In genomic region chr10:127617294-127617693, GRCm38 (mm10) we compare ENCODE assay signal across 8 mouse cellular contexts. TPM values are rescaled to one million over a fixed set of nuclear protein-coding genes. Genes with fewer than 3 reads are reported as not detected.
DNase-seq lines count a peak whose midpoint lies in the region; ATAC-seq lines count a peak whose summit lies in the region.

No protein-coding gene starts in this region.

- no peaks in the 10 kb centered on the region for H3K9me3 ChIP-seq in megakaryocyte, embryonic 14.5 days
- no peaks in the 10 kb centered on the region for H3K9me3 ChIP-seq in limb, embryonic 11.5 days (ENCODE audit: control insufficient read depth, low read length)
- H3K9me3 ChIP-seq in stomach, embryonic 16.5 days (replicated peaks; ENCODE audit: control insufficient read depth, low read length): no peaks in the 10 kb centered on the region

- H3K27ac ChIP-seq in limb, embryonic 11.5 days (replicated peaks; ENCODE audit: low read depth, low read length): no peak overlapping the region; the same call in 1 of the 2 replicates
- peak overlapping the region; percentile 22; the same call in 1 of the 2 replicates for H3K27ac ChIP-seq in stomach, embryonic 16.5 days (ENCODE audit: low read length)

- WGBS in limb, embryonic 11.5 days: 61% methylated on average over 4 of the region's 4 CpGs
- WGBS in stomach, embryonic 16.5 days: 42% methylated on average over 4 of the region's 4 CpGs

- H3K4me2 ChIP-seq in limb, embryonic 11.5 days (ENCODE audit: low read depth, severe bottlenecking): peak overlapping the region; percentile 22
- H3K4me2 ChIP-seq in stomach, embryonic 16.5 days (ENCODE audit: low read depth, low read length): 0 out of 2 replicates have a peak overlapping the region, but pooled peaks have one; percentile 96

- peaks cover 46% of the 10 kb centered on the region for H3K4me1 ChIP-seq in megakaryocyte, embryonic 14.5 days
- H3K4me1 ChIP-seq in limb, embryonic 11.5 days (ENCODE audit: control insufficient read depth, insufficient read depth, low read length): peaks cover 60% of the 10 kb centered on the region
- H3K4me1 ChIP-seq in stomach, embryonic 16.5 days (ENCODE audit: control insufficient read depth, insufficient read depth, low read length): peaks cover 69% of the 10 kb centered on the region

- peak overlapping the region; percentile 35 for H3K4me3 ChIP-seq in megakaryocyte, embryonic 14.5 days (replicated peaks)
- H3K4me3 ChIP-seq in limb, embryonic 11.5 days (ENCODE audit: low read depth, low read length): no peak overlapping the region
- no peak overlapping the region for H3K4me3 ChIP-seq in stomach, embryonic 16.5 days (replicated peaks; ENCODE audit: low read length)

- H3K36me3 ChIP-seq in megakaryocyte, embryonic 14.5 days (replicated peaks; ENCODE audit: low read length): no peaks in the 10 kb centered on the region
- H3K36me3 ChIP-seq in limb, embryonic 11.5 days (ENCODE audit: control insufficient read depth, insufficient read depth, low read length): peaks cover 2% of the 10 kb centered on the region; the same call in 1 of the 2 replicates
- no peaks in the 10 kb centered on the region for H3K36me3 ChIP-seq in stomach, embryonic 16.5 days (ENCODE audit: control insufficient read depth, insufficient read depth, low read length)

- 0 out of 2 replicates have a peak overlapping the region, but pooled peaks have one; percentile 27 for H3K9ac ChIP-seq in limb, embryonic 11.5 days (ENCODE audit: low read length)
- H3K9ac ChIP-seq in stomach, embryonic 16.5 days (ENCODE audit: low read length): peak overlapping the region; percentile 54

- peaks cover 95% of the 10 kb centered on the region for H3K27me3 ChIP-seq in megakaryocyte, embryonic 14.5 days (replicated peaks)
- H3K27me3 ChIP-seq in limb, embryonic 11.5 days (ENCODE audit: control insufficient read depth, insufficient read depth, low read length): no peaks in the 10 kb centered on the region
- H3K27me3 ChIP-seq in stomach, embryonic 16.5 days (ENCODE audit: control insufficient read depth, insufficient read depth, low read length): no peaks in the 10 kb centered on the region

- DNase-seq in heart, adult 11 months: peak; percentile 93
- no peak for DNase-seq in heart, adult 8-10 months (ENCODE audit: low spot score)
- no peak for DNase-seq in limb, embryonic 11.5 days (ENCODE audit: low spot score)
- DNase-seq in testis, postnatal 10 days (ENCODE audit: low spot score): no peak

- no peak for ATAC-seq in megakaryocyte, adult 5-6 weeks (ENCODE audit: poor library complexity, severe bottlenecking)
- no peak for ATAC-seq in limb, embryonic 11.5 days (ENCODE audit: insufficient number of reproducible peaks, low FRiP score, low TSS enrichment, low read depth)
- no peak for ATAC-seq in stomach, embryonic 16.5 days (ENCODE audit: insufficient read depth, low FRiP score)
- ATAC-seq in frontal cortex, adult (ENCODE audit: low TSS enrichment): no peak

RNA-seq across cellular contexts. Expression of gene Lrp1, which starts 3.7 kb away (rescaled TPM):
- total RNA-seq in heart, adult 8-10 months (2022): 10 to 100 TPM; 64.0 to 88.9 (median 74.0) TPM
- polyA plus RNA-seq in megakaryocyte, embryonic 14.5 days (2012; ENCODE audit: insufficient read depth, low replicate concordance): 10.2 and 208 TPM in 2 replicates
- 85.5 and 104 TPM in 2 replicates for total RNA-seq in megakaryocyte, adult 5-6 weeks (2015)
- 62.4 and 72.2 TPM in 2 replicates for total RNA-seq in megakaryocyte, adult 5-6 weeks (2017)
- polyA plus RNA-seq in limb, embryonic 11.5 days (2014; fragmentation: Nextera tagmentation; extraction: Ambion mirVana): 57.6 and 63.2 TPM in 2 replicates
- polyA plus RNA-seq in stomach, embryonic 16.5 days (2015; fragmentation: Nextera tagmentation; extraction: Ambion mirVana): 95.6 and 102 TPM in 2 replicates

RNA-seq across cellular contexts. Expression of gene Stat6, which starts 25.5 kb away (rescaled TPM):
- total RNA-seq in heart, adult 8-10 months (2022): 10 to 100 TPM; 38.4 to 43.7 (median 43.2) TPM
- 33.8 and 70.6 TPM in 2 replicates for polyA plus RNA-seq in megakaryocyte, embryonic 14.5 days (2012; ENCODE audit: insufficient read depth, low replicate concordance)
- total RNA-seq in megakaryocyte, adult 5-6 weeks (2015): 82.5 and 89.6 TPM in 2 replicates
- total RNA-seq in megakaryocyte, adult 5-6 weeks (2017): 120 and 128 TPM in 2 replicates
- polyA plus RNA-seq in limb, embryonic 11.5 days (2014; fragmentation: Nextera tagmentation; extraction: Ambion mirVana): 5.7 and 7.2 TPM in 2 replicates
- polyA plus RNA-seq in stomach, embryonic 16.5 days (2015; fragmentation: Nextera tagmentation; extraction: Ambion mirVana): 49.7 and 60.3 TPM in 2 replicates

RNA-seq across cellular contexts. Expression of gene Nemp1, which starts 49.4 kb away (rescaled TPM):
- 1 to 10 TPM; 3.0 to 5.1 (median 3.6) TPM for total RNA-seq in heart, adult 8-10 months (2022)
- polyA plus RNA-seq in megakaryocyte, embryonic 14.5 days (2012; ENCODE audit: insufficient read depth, low replicate concordance): 1.5 TPM in 1 of 2 replicates, not detected in the other
- total RNA-seq in megakaryocyte, adult 5-6 weeks (2015): 15.2 and 18.4 TPM in 2 replicates
- 17.0 and 17.5 TPM in 2 replicates for total RNA-seq in megakaryocyte, adult 5-6 weeks (2017)
- polyA plus RNA-seq in limb, embryonic 11.5 days (2014; fragmentation: Nextera tagmentation; extraction: Ambion mirVana): 12.5 and 15.0 TPM in 2 replicates
- polyA plus RNA-seq in stomach, embryonic 16.5 days (2015; fragmentation: Nextera tagmentation; extraction: Ambion mirVana): 8.8 and 10.0 TPM in 2 replicates

RNA-seq across cellular contexts. Expression of gene Nab2, which starts 51.1 kb away (rescaled TPM):
- total RNA-seq in heart, adult 8-10 months (2022): 10 to 100 TPM in 1 of 4 experiments, 1 to 10 TPM in 3; 5.0 to 10.3 (median 6.6) TPM
- polyA plus RNA-seq in megakaryocyte, embryonic 14.5 days (2012; ENCODE audit: insufficient read depth, low replicate concordance): 19.1 and 21.3 TPM in 2 replicates
- total RNA-seq in megakaryocyte, adult 5-6 weeks (2015): 2.0 and 2.6 TPM in 2 replicates
- 2.3 and 2.4 TPM in 2 replicates for total RNA-seq in megakaryocyte, adult 5-6 weeks (2017)
- polyA plus RNA-seq in limb, embryonic 11.5 days (2014; fragmentation: Nextera tagmentation; extraction: Ambion mirVana): 12.7 and 13.1 TPM in 2 replicates
- polyA plus RNA-seq in stomach, embryonic 16.5 days (2015; fragmentation: Nextera tagmentation; extraction: Ambion mirVana): 9.9 and 10.1 TPM in 2 replicates
